Mouse (Mus musculus): Measurements from ENCODE around the gene Clec10a. TPM values are rescaled to one million over a fixed set of nuclear protein-coding genes. Genes with fewer than 3 reads are reported as not detected.

Clec10a gene
- 11.3 and 11.4 TPM in 2 replicates for total RNA-seq (2023)

DNA sequence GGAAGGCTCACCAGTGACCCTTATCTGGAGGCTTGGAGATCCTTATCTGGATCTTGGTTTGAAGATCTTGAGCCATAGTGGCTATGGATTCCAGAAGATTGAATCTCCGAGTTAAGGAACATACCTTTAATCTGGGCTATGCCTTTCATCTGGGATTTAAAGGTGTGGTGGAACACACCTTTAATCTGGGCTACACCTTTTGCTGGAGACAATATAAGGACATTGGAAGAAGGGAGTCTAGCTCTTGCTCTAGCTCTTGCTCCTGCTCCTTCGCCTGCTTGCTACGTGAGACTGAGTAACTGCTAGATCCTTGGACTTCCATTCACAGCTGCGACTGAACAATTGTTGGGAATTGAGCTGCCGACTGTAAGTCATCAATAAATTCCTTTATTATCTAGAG is at the start of gene Clec10a:
Gene Clec10a (plus strand): TSS at position 301 of the 400 bp plus-strand sequence.

GRCm38 (mm10) chr11:70129926-70130379 is 26.0 kb upstream of the Clec10a start, which contains the start of gene Mgl2:
TSS of gene Mgl2 (plus strand) at chr11:70130329.

DNA sequence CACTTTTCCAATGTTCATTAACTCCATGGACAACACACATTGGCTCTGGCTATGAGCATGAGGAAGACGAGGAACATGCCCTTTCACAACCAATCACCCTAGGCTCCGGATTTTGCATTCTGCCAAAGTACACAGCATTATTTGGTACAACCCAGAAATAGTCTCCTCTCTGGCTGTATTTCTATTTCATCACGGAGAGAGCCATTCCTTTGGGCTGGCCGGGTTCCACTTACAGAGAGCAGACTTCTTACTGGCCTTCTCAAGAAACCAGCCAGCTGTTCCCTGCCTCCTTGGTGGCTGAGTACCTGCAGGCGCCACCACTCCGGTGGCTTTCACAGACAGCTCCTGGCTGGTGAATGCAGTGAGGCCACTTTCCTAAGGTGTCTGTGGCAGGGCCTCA is 56.4 kb downstream of the Clec10a start, which contains the start of gene Slc16a11:
Gene Slc16a11 (plus strand): TSS at position 330 of the 400 bp plus-strand sequence.

Other genes starting within 250 kb of the Clec10a start
- gene Gps2, start 242.3 kb upstream of the Clec10a start, total RNA-seq (2023) = 71.0 and 76.8 TPM in 2 replicates
- 429 and 447 TPM in 2 replicates for gene Eif5a, start 234.2 kb upstream of the Clec10a start, total RNA-seq (2023)
- gene Ybx2, start 220.4 kb upstream of the Clec10a start, total RNA-seq (2023) = not detected in 2 replicates
- 0.20 TPM in 1 of 2 replicates, not detected in the other for gene Slc2a4, start 208.0 kb upstream of the Clec10a start, total RNA-seq (2023)
- gene Cldn7, start 191.4 kb upstream of the Clec10a start, total RNA-seq (2023) = not detected in 2 replicates
- 57.0 and 90.8 TPM in 2 replicates for gene Ctdnep1, start 175.0 kb upstream of the Clec10a start, total RNA-seq (2023)
- gene Elp5, start 173.7 kb upstream of the Clec10a start, total RNA-seq (2023) = 24.6 and 25.4 TPM in 2 replicates
- 585 and 586 TPM in 2 replicates for gene Gabarap, start 165.1 kb upstream of the Clec10a start, total RNA-seq (2023)
- gene Phf23, start 160.4 kb upstream of the Clec10a start, total RNA-seq (2023) = 41.1 and 46.0 TPM in 2 replicates
- gene Dvl2, start 155.6 kb upstream of the Clec10a start, total RNA-seq (2023) = 18.1 and 19.3 TPM in 2 replicates
- gene Acadvl, start 140.8 kb upstream of the Clec10a start, total RNA-seq (2023) = 41.4 and 52.4 TPM in 2 replicates
- gene Dlg4, start 139.3 kb upstream of the Clec10a start, total RNA-seq (2023) = 3.3 and 6.2 TPM in 2 replicates
- gene Asgr1, start 102.1 kb upstream of the Clec10a start, total RNA-seq (2023) = not detected in 2 replicates
- gene Asgr2, start 63.6 kb upstream of the Clec10a start, total RNA-seq (2023) = 0.69 TPM in 1 of 2 replicates, not detected in the other
- gene Mgl2, start 25.9 kb upstream of the Clec10a start, total RNA-seq (2023) = 6.6 and 9.0 TPM in 2 replicates
- not detected in 2 replicates for gene Slc16a11, start 56.6 kb downstream of the Clec10a start, total RNA-seq (2023)
- 0.95 and 2.2 TPM in 2 replicates for gene Slc16a13, start 64.9 kb downstream of the Clec10a start, total RNA-seq (2023)
- gene Bcl6b, start 73.6 kb downstream of the Clec10a start, total RNA-seq (2023) = not detected in 2 replicates
- gene 0610010K14Rik, start 81.7 kb downstream of the Clec10a start, total RNA-seq (2023) = 33.5 and 36.5 TPM in 2 replicates
- gene Gm21988, start 83.6 kb downstream of the Clec10a start, total RNA-seq (2023) = 3.0 and 5.2 TPM in 2 replicates
- gene Rnasek, start 83.6 kb downstream of the Clec10a start, total RNA-seq (2023) = 101 and 117 TPM in 2 replicates
- 0.51 TPM in 1 of 2 replicates, not detected in the other for gene Alox12, start 99.2 kb downstream of the Clec10a start, total RNA-seq (2023)
- not detected in 2 replicates for gene Alox12e, start 166.4 kb downstream of the Clec10a start, total RNA-seq (2023)
- gene Alox15, start 195.8 kb downstream of the Clec10a start, total RNA-seq (2023) = 1.2 and 3.1 TPM in 2 replicates